Mouse (Mus musculus): ENCODE measurements around the gene Col25a1.

Gene Col25a1

DNA sequence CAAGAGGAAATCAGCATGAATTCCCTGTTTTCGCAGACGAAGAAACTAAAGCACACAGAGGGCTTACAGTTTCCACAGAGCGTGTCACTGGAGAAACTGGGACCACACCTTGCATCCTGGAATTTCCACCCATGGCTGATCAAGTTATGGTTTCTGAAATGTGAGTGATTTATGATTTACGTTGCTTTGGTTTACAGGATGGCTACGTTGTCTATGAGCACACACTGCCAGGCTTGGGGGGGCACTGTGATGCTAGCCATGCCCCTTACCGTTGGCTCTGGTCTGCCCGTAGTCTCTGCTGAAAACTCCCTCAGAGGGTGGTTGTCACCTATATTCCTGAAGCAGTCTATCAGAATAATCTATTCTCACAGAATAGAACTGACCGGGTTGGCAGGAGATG, at the start of gene Col25a1:
TSS of gene Col25a1 (plus strand) at position 301 of the 400 bp plus-strand sequence.
- DNase-seq (ENCODE audit: low spot score), result no peak

DNA sequence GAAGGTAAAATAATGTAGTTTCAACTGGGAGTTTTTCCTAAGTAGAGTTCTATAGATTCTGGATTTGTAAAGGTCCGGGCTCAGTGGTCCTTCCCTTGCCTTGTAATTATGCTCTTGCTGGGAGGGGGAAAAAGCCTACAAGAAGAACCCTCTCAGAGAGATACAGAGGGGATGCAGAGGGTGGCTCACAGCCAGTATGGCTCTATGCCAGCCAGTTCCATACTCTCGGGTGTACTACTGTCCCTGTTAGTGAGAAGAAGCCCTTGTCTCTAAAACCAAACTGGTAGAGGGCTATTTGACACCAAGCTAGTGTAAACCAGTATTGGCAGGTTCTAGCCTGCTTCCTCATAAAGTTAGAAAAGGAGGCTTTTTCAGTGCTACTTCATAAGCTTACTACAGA, 48.0 kb upstream of the Col25a1 start:
- DNase-seq (ENCODE audit: low spot score), result no peak

DNA sequence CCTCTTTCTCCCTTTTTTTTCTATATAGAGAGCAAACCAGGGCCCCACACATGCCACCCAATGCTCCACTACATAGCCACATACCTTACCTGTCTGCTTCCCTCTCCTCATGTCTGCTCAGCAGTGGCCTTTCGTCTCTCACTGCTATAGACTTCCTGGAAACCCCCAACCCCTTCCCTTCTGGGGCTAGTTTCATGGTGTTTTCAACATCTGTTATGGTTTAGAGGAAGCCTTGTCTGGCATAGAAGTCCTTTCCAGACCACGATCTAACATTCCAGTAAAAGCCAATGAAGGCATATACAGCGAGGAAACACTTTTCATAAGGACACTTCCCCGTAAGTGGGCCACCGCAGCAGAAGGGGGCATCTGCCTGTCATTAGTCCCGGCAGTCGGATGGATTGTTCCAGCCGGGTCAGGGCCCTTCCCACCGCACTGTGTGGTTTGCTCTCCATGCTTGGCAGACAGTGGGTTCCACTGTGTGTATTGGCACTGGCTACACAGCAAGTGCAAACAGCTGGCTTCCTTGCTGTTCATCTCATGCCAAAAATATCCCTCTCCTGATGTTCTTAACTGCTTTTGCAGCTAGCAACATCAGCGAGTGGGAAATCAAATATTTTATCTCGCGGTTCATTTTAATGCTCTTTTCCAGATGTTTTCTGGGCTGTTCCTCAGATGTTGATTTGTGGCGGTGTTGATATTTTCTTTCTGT, 44.8 kb upstream of the Col25a1 start:
- DNase-seq (ENCODE audit: low spot score), result no peak

DNA sequence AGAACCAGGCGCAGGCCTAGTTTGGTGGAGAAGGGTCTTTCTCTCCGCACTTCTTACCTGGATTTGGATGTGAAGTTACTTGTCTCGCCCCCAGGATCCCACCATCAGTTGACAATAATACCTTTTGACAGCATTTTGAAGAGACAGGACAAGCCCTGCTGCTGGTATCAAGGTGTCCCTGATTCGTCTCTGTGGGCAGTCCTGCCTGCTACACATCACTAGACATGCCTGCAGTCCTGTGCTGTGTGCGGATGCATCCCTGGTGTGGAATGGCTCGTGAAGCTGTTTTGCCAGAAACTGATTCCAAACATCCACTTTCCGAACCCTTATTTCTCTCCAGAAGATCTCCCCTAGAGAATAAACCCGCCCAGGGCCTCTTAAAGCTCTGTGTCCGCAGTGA, 43.8 kb upstream of the Col25a1 start:
- no peak for DNase-seq (ENCODE audit: low spot score)

DNA sequence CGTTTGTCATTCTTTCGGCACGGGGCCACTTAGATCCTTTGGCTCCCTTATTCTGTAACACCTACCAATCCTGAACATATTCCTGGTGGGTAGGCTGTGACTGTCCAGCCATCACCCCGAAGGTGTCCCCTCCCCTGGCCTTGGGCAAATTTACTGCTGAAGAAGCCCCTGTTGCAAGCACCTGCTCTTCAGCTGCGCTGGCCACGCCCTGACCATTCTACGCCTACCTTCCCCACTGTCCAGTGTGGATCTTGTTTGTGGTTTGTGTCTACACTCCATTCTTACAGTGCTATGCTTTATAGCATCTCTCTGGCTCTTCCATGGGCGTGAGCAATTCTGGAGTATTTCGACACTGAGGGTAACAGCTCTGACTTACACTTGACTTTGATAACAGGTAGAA, 42.6 kb upstream of the Col25a1 start:
- no peak for DNase-seq (ENCODE audit: low spot score)

DNA sequence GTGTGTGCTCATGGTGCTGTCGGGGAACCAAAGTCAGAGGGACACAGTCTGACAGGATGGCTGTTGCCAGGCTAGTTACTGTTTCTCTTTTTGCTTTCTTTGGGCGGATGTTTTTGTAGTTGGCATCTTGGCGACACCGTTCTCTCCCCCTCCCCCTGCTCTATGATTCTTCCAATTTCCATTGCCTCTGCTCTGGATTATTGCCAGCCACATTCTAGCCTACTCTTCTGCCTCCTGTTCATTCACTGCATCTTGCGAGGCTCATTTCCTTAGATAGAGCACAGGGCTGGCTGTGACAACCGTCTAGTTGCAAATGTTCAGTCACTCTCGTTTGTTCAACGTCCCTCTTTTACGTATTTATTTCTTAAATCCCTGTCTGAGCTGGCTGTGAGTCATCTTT, 40.8 kb upstream of the Col25a1 start:
- no peak for DNase-seq (ENCODE audit: low spot score)

DNA sequence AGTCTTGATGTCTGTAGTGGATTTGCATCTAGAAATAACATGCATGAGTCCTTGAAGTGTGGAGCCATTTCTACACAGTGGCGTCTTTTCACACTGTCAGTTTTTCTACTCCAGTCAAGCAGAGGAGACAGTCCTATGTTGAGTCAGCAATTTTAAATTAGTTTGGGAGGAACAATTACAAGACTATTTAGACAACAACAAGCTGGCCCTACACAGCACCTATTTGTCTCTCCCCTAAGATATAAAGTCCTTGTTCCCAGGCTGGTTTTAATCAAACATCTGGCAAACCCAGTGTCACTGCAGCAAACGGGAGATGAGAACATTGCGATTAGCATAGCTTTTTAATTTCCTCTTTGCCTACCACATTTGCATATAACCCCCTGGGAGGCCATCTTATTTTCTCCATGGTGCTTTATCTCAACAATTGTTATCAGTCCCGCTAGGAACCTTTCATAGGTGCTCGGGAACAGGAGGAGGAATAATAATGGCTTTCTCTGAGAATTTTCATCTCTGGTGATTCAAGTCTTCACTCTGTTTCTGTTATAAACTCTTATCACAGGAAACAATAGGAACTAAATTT, 37.1 kb upstream of the Col25a1 start:
- DNase-seq (ENCODE audit: low spot score), result no peak

DNA sequence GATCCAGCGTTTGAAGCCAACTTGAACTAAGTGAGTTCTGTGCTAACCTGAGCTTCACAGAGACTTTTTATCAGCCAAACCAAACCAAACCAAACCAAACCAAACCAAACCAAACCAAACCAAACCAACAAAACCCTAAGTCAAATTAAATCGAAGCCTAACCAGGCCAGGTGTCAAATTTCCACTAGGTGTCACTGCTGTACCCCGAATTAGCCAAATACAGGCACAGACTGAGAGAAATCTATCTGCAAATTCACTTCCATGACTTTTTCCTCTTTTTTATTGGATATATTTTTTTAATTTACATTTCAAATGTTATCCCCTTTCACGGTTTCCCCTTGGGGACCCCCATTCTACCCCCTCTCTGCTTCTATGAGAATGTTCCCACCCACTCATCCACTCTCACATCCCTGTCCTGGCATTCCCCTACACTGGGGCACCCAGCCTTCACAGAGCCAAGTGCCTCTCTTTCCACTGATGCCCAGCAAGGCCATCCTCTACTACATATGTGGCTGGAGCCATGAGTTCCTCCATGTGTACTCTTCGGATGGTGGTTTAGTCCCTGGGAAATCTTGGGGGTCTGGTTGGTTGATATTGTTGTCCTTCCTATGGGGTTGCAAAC, 36.0 kb upstream of the Col25a1 start:
- DNase-seq (ENCODE audit: low spot score), result peak; percentile 59

DNA sequence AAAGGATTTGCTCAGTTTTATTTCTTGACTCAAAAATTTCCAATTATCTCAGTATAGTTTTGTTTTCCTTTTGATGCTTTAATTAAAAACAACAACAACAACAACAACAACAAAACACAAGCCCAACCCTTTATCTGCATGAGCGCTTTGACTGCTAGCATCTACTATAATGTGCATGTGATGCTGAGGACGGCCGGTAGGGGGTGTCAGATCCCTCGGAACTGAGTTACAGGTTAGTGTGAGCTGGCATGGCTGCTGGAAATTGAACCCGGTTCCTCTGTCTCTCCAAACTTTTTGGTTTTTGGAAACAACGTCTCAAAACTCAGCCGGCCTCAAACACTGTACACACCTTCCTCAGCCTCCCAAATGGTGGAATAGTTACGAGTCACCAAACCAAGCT, 27.8 kb upstream of the Col25a1 start:
- DNase-seq (ENCODE audit: low spot score), result no peak

DNA sequence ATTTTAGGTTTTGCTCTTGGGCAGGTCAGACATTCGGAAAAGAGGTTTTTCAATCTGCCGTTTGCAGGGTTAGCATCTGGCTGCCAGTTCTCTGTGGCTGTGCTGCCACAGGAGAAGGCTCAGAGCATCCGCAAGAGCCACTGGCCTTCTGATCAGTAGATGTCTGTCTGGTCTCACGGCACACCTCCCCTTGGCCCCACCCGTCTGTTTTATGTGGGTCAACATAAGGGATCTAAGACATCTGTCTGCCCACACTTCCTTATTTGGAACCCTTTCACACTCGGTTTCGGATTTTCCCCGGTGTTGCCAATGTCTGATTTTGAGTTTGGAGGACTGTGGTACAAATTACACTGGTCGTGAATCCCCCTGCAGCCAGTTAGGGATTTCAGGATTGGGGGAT, 26.8 kb upstream of the Col25a1 start:
- no peak for DNase-seq (ENCODE audit: low spot score)

DNA sequence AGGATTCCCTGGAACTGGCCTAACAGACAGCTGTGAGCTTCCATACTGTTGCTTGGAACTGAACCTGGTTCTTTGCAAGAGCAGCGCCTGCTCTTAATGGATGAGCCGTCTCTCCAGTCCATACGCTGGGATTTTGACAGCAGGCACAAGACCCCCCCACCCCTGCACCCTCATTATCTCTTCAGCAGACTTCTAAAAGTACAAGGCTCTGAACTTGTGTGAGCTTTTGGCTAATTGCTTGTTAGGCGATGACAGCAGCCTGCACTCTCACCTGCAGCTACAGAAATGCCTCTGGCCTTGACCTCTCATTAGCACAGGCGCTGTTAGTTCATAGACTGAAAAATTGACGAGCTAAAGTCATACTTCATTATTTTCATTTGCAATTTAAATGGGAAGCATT, 14.4 kb upstream of the Col25a1 start:
- DNase-seq (ENCODE audit: low spot score), result no peak

DNA sequence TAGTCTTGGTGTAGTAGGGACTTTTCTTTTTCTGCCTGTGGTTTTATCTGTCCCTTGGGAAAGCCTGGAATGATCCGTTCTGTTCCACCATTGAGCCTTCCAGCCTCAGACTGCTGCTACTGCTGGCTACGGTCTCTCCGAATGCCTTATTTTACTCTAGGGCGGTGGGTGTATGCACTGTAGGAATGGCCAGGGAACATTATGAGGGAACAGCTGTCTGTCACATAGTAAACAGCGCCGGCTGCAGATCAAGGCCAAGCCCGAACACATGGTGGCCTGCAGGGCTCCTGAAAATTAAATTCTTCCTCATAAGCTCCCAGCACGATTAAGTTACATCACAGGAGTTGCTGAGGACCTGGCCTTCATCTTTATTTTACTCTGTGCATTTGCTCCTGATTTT, 3.5 kb upstream of the Col25a1 start:
- DNase-seq (ENCODE audit: low spot score), result no peak

DNA sequence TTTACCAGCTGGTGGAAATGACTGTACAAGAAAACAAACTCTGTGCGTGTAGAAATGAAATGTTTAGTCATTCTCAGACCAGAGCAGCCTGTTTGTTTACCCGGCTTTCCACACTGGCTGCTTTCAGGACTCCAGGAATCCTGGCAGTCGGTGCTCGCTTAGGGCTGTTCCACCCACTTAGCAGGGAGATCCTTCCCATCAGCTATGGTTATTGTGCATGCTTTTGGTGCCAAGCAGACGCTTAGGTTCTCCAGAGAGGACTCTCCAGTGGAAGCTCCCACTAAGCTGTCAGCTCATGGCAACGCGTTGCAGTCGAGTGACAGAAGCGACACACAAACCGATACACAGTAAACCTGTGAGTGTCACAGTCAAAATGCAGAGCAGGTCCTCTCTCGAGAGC, 2.7 kb upstream of the Col25a1 start:
- peak; percentile 15 for DNase-seq (ENCODE audit: low spot score)

DNA sequence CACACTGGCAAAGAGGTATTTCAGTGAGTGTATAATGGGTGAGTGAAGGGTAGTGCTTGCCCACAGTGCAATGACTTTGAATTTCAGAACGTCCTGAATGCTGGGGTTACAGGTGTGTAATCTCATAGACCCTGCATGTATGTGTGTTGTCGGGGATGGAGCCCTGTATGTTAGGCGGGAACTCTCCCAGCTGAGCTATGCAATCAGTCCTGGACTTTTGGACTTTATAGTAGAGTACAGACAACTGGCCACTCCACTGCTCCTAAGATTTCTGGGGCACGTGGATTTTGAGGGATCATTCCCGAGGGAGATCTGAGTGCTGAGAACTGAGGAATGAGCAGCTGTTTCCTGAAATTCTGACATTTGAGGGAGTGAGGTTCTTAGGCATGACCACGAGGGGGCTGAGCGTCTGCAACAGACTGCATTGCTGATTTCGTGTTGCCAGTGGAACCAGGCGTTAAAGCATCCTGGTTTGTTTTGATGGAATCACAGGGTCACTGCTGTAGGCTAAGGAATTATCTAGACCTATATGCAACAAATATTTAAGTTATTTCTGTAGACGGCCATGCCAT, 1.6 kb upstream of the Col25a1 start:
- DNase-seq (ENCODE audit: low spot score), result no peak

DNA sequence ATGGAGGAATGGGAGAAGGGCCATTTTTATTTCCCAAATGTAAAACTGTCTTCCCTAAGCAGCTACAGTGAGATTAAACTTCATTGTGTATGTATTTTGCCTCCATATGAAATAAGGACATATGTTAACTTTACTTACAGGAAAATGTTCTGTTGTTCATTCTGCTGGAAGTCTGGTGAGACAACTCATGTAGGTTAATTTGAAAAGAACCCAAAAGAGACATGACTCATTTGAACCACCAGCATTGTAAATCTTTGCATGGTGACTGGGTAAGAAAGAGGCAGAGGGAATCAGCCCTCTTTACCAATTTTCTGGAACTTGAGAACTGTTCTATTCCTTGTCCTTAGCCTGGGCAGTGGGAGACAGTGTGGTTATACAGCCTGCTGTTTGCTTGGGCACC, 5.9 kb downstream of the Col25a1 start:
- no peak for DNase-seq (ENCODE audit: low spot score)

DNA sequence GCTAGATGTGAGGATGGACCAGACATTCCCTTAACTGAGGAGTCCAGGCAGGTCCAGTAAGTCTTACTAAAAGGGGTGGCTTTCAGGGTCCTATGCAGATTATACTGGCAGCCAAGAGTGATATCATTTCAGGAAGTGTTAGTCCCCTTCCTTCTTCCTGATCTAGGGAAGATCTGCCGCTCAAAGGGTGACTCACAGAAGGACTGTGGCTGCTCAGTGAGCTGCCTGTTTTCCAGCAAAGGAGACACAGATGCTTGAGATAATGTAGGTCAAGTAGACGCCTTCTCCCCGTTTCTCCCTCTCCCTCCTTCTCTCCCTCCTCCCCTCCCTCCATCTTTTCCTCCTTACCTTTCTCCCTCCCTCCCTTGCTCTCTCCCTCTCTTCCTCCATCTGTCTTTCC, 6.3 kb downstream of the Col25a1 start:
- no peak for DNase-seq (ENCODE audit: low spot score)

DNA sequence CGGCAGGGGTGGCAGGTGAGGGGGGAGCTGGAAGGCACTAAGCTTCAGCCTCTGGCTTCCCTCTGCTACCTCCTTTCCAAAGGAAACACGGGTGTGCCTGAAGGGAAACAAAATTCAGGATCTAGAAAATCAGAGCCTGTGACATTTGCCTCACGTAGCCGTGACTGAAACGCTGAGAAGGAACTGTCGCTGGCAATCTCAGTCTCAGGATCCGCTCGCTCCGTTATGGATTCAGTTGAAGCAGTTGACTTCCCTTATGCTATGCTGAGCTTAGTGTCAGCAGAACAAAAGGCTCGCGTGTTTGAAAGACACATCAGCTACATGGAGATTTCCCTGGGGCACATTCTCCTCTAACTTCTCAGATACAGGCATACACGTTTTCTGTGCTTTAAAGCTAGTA, 14.6 kb downstream of the Col25a1 start:
- no peak for DNase-seq (ENCODE audit: low spot score)

DNA sequence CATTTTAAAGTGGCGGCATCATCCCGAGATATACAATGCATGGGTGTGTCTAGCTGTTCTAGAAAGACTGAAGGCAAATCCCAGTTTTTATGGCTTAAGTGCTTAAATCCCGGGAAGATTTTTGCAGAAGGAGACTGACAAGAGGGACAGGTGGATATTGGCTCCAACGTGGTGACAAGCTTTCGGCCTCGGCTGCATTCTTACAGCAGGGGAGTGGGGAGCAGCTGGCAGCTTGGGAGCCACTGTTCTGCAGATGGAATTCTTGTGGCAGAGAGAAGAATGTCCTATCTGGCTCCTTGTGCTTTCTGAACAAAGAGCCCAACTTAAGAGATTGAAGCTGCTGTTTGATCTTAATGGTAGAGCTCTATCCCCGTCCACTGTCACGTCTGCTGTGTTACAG, 16.5 kb downstream of the Col25a1 start:
- DNase-seq (ENCODE audit: low spot score), result no peak

DNA sequence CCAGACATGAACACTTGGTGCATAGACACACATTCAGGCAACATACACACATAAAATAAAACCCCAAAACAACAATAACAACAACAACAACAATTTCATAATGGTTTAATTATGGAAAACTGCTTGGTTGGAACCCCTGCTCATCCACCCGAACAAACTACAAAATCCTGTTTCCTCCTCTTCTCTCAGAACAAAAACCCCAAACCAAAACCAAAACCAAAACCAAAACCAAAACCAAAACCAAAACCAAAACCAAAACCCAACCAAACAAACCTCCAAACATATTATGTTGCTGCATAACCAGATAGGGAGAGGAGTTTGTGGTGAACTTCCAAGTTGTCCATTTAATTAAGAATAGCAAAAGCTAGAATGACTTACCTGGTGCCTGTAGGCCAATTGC, 17.9 kb downstream of the Col25a1 start:
- DNase-seq (ENCODE audit: low spot score), result no peak

DNA sequence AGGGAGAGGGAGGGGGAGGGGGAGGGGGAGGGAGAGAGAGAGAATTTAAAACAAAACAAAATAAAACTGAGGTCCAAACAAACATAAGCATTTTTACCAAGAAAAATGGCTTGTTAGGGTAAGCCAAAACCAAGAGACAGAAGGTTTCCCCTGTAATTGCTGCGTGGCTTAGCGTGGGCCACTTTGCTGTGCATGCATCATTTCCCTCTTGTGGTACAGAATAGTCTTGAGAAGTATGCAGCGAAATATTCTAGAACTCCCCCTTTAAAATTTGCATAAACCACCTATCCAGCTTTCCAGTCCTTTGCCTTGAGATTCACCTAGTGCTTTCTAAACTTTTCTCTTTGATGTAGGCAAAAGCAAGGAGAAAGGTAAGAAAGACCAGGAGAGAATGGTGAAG, 21.8 kb downstream of the Col25a1 start:
- DNase-seq (ENCODE audit: low spot score), result no peak

DNA sequence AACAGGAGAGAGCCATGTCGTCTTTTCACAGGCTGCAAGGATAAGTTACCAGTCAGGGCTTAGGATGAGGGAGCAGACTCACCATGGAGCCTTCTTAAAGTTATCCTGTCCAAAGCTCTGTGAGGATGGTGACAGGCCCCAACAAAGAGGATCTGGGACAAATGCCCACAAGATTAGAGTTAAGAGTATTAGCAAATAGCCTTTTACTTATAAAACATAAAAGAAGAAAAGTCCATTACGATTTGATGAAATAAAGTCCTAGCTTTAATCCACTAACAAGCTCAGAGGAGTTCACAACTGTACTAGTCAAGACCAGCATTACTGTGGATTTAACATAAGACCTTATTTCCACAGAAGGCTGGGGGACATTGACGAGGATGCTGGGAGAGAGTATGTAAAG, 26.2 kb downstream of the Col25a1 start:
- no peak for DNase-seq (ENCODE audit: low spot score)

DNA sequence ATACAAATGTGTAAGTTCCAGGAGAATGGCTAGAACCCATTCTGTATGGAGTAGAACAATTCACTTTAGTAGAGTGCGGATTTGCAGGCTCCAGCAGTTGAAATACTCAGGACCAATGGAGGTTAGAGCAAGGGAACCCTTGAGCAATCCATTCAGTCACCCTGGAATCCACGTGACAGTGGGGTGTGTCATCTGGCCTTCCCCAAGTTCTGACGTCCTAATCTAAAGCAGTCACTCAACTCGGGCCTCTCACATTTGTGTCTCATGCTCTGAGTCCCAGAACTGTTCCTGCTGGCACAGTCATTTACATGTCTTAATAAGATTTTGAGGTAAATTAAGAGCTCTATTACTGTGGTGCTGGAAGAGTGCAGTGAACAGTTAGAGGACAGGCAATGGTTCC, 28.6 kb downstream of the Col25a1 start:
- no peak for DNase-seq (ENCODE audit: low spot score)

DNA sequence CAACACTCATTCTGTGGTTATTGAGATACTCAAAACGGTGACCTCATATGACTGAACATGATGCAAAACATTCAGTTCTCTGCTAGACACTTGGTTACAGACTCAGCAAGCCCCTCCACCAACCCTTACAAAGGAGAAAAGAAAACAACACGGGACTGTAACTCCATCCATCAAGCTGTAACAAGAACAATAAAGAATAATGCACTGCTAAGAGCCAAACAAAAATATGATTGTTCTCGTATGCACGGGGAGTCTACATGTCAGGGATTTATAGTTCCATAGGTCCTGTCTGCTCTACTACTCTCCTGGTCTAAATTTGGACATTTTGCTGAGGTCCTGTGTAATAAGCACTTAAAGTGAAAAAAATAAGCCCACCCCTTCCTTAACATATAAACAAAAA, 29.6 kb downstream of the Col25a1 start:
- no peak for DNase-seq (ENCODE audit: low spot score)
